Mouse (Mus musculus): Measurements from ENCODE around the gene Nab2.

Nab2 gene

DNA sequence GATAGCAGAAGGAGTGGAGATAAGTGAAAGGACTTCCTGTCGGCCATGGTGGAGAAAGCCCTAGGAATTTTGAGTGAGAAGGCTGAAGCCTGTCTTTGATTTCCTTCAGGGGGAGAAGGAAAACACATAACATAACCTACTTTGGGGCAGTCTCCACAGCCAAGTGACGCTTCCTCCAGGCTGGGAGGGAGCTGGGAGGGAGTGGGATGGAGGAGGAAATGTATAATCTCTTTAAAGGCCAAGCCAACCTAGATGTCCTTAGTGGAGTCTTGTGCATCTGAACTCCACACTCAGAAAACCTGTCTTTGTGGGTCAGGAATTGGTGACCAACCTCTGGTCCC, 53.4 kb downstream of the Nab2 start:
- no peak for DNase-seq (ENCODE audit: low read depth, low spot score)

DNA sequence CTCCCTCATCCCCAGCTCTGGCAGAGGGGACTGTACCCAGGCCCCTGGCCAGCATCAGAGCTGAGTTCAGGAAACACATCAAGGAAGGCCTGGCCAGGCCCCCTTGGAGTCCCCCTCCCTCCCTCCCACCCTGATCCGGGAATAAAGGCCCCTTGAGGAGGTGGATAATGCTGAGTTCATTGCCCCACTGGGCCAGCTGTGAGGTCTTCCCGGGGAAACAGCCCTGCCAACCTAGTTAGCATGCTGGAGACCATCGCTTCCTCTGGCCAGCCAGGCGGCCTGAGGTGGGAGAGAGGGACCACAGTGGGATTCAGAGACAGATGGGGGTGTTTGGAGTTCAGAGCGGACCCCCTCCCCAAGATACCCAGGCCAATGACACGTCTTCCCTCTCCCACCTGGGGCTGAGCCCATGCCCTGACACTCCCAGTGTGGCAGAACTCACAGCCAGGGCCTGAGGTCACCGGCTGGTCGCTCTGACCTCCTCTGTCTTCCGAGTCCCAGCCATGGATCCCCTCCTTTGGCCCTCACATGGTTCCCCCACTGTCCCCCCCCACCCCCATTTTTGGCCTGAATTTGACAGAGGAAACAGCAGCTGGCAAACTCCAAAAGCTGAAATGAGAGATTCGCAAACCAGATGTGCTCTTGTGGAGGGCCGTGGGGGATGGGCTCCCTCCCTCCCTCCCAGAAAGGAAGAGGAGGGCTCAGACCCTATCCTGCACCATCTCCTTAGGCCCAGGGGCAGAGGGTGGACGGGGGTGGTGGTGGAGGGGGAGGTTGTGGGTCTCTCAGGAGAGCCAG, 53.9 kb downstream of the Nab2 start:
- peak; percentile 45 for DNase-seq (ENCODE audit: low read depth, low spot score)

DNA sequence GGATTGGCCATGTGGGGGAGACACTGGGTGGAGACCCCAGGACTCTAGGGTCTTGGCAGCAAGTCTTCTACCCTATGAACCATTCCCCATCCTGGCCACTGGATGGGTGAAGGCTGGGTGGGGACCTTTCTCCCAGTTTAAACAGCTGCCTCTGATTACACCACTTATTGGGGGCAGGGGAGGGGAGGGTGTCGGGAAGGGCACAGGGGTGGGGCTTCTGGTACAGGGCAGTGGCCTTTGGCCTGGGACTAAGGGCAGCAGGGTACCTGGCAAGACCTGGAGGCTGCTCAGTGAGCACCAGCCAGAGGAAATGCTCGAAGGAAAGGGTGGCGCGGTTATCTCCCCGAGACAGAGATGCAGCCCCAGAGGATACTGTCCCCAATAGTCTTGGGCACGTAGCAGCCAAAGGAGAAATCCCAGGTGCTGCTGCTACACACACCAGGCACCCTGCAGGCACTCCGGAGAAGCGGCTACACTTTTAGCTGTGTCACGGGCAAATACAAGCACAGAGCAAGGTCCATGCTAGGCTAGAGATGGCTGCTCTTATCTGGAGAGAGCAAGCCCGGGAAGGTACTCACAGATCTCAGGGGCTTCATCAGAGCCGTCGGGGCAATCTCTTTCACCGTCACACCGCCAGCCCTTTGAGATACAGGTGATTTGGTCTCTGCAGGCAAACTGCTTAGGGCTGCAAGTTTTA, 56.1 kb downstream of the Nab2 start:
- no peak for DNase-seq (ENCODE audit: low read depth, low spot score)

Data from embryo, embryonic 11.5 days (tissue).